Mouse (Mus musculus) layer of hippocampus, adult 9-10 months (tissue): ENCODE data around the gene Krt8.
"Not testable (repeated sequence)": the region's sequence is repeated elsewhere in the genome, so short reads cannot be mapped to it uniquely, and the experiment has no call there.

Source experiments
- DNase-seq: peaks from one replicate; pipeline ENCODE4 v3.0.0; 2022; ENCODE audit warnings: low spot score

The Krt8 gene

GRCm38 (mm10) chr15:102007097-102008069 lies 3.1 kb upstream of the Krt8 start:
- DNase-seq: no peak

- no peak for DNase-seq
These were observed 2.0 kb upstream of the Krt8 start for GRCm38 (mm10) chr15:102006317-102006716.

GRCm38 (mm10) chr15:102005290-102005689 lies 1.0 kb upstream of the Krt8 start:
- DNase-seq: no peak

- no peak for DNase-seq
These were observed 766 bp downstream of the Krt8 start for GRCm38 (mm10) chr15:102003516-102003915.

GRCm38 (mm10) chr15:102002646-102003488 lies 1.4 kb downstream of the Krt8 start:
- DNase-seq: no peak

- no peak for DNase-seq
These were observed 4.5 kb downstream of the Krt8 start for GRCm38 (mm10) chr15:101999676-102000335.

GRCm38 (mm10) chr15:101999156-101999555 lies 5.1 kb downstream of the Krt8 start:
- no peak for DNase-seq

GRCm38 (mm10) chr15:101996450-101997078 lies 7.7 kb downstream of the Krt8 start:
- not testable (repeated sequence) for DNase-seq

GRCm38 (mm10) chr15:101995484-101996236 lies 8.6 kb downstream of the Krt8 start:
- no peak for DNase-seq

- DNase-seq: no peak
These were observed 9.9 kb downstream of the Krt8 start for GRCm38 (mm10) chr15:101994365-101994764.

GRCm38 (mm10) chr15:101990946-101991345 lies 13.3 kb downstream of the Krt8 start:
- DNase-seq: no peak

- no peak for DNase-seq
These were observed 15.6 kb downstream of the Krt8 start for GRCm38 (mm10) chr15:101988714-101989113.

GRCm38 (mm10) chr15:101988119-101988518 lies 16.2 kb downstream of the Krt8 start:
- peak; percentile 85 for DNase-seq

GRCm38 (mm10) chr15:101984746-101985145 lies 19.5 kb downstream of the Krt8 start:
- DNase-seq: no peak

- peak; percentile 93 for DNase-seq
These were observed 20.2 kb downstream of the Krt8 start for GRCm38 (mm10) chr15:101983949-101984601.

- no peak for DNase-seq
These were observed 20.9 kb downstream of the Krt8 start for GRCm38 (mm10) chr15:101983315-101983948.

GRCm38 (mm10) chr15:101980849-101981248 lies 23.4 kb downstream of the Krt8 start:
- no peak for DNase-seq

GRCm38 (mm10) chr15:101977043-101977726 lies 27.1 kb downstream of the Krt8 start:
- DNase-seq: peak; percentile 42

GRCm38 (mm10) chr15:101976641-101977040 lies 27.6 kb downstream of the Krt8 start:
- no peak for DNase-seq
